Mouse (Mus musculus) layer of hippocampus, postnatal 14 days (tissue): Measurements from ENCODE around the gene Rptor. TPM values are rescaled to one million over a fixed set of nuclear protein-coding genes. Genes with fewer than 3 reads are reported as not detected.

Experiments used
- DNase-seq, 2 experiments: peaks; one replicate each; pipeline ENCODE4 v3.0.0; 2021 to 2022; ENCODE audit warnings: low spot score in 2 of 2, mixed read lengths in 1 of 2
- total RNA-seq, 2 experiments: library from RNA; stranded (reverse); gene quantifications; 2 replicates each; pipeline ENCODE4 v1.2.3; 2021

Gene Rptor
- total RNA-seq, 2 experiments from 2014 or later = 53.4 to 54.1 TPM

DNA sequence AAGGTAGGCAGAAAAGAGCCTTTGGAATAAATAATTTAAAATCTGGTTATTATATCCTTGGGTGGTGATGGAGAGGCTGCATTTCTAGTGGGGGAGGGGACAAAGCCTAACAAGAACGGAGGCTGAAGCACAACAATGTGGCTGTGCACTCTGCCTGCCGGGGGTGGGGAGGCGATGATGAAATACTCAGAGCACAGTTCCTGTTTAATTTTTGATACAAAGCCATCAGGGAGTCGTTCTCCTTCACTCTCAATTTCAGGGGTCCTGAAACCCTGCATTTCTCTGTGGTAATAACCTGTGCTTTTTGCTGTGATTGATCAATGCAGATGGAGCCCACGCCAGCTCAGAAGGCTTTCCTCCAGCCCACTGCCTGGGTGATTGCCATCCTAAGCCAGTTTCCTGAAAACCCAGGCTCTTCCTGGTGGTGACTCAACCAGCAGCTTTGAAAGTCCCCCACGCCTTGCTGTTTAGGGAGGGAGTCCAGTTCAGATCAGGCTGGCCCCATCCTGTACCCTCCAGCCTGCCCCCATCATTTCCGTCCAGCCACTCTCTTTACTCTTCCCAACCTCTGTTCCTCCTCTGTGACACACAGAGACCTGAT lies 204.8 kb downstream of the Rptor start:
- DNase-seq = peak in 1 of 2 experiments; percentile 32

DNA sequence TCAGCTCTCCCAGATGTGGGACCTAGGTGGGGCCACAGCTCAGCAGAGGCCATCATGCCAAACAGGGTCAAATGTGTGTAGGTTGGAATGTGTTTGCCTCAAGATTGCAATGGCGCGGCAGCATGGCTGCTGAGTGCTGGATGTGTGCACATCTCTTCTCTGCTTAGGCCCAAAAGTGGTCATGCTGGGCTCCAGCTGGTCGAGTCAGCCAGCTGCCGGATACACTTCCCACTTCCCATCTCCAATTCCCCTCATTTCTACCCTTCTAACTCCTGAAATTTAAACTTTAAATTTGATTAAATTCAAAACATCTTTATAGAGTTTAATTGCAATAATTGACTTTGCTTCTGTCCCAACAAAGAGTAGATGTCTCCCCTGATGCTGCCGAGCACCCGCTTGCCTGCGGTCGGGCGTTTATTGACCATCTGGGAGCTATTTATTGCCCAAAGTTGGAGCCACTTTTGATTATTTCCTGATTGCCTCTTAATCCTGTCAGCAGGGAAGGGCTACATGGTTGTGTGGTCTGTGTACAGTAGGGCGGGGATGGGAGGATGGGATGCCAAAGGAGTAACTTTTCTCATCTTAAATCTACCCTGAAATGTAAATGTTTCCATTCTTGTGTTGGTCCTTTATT lies 206.1 kb downstream of the Rptor start:
- DNase-seq = no peak

DNA sequence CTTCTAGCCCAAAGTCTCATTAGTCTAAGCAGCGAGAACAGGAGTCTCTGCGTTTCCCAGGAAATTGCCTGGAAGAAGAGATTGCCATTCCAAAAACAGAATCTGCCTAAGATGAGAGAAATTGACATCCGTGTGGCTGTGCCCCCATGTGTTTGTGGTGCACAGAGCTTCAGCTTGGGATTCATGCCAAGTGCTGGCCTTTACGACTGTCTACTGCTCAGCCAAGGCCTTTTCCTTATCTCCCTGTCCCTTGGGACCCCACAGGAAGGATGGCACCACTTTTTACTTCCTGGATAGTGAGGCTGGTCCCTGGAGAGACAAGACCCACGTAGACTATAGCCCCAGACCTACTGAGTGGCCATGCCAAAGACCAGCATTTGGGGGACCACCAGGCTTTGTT lies 206.6 kb downstream of the Rptor start:
- DNase-seq = no peak

DNA sequence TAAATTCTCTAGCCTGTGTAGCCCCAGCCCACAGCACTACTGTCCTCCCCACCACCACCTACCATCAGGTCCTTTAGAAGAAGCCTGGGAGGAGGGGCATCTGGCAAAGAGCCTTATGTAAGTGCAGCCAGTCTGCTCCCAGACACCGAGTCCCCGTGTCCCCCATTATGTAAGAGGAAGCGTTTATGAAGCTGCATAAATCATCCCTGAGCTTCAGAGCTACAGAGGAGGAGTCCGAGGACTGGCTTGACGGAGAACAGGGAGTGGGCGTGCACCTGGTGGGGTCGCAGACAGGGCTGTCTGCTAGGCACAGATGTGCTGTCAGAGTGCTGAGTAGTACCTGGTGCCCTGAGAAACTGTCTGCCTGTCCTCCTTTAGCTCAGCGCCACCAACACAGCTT lies 208.3 kb downstream of the Rptor start:
- no peak for DNase-seq

DNA sequence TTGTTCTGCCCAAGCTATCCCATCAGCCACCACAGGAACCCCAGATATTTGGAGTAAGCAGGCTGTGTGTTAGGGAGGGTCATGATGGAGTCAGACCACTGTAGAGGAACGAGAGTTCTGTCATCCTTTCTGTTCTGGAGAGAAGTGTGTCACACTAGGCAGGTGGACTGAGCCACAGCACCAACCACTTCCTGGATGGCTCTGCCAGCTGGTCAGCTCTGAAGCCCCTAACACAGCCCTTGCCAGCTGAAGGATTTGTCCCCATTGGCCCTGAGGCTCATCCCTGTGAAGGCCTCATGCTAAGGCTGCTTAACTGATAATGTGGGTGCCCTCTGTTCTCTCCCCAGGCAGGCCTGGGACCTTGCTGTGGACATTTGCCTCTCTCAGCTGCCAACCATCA lies 208.9 kb downstream of the Rptor start:
- DNase-seq = no peak

DNA sequence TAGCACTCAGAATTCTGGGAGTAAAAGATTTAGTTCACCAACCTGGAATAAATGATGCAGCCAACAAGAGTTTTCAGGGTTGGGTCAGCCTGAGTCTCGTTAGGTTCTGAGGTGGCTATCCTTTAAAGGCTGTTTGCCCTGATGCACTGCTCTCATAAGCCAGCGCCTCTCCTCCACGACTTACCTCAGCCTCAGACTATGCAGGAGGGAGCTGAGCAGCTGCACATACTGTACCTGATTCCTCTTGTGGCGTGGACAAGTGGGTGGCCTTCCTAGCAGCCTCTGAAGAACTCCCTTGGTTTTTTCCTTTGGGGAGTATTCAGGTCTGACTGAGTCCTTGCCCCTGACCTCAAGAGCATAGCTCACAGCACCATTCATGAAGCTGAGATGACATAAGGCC lies 209.4 kb downstream of the Rptor start:
- no peak for DNase-seq

DNA sequence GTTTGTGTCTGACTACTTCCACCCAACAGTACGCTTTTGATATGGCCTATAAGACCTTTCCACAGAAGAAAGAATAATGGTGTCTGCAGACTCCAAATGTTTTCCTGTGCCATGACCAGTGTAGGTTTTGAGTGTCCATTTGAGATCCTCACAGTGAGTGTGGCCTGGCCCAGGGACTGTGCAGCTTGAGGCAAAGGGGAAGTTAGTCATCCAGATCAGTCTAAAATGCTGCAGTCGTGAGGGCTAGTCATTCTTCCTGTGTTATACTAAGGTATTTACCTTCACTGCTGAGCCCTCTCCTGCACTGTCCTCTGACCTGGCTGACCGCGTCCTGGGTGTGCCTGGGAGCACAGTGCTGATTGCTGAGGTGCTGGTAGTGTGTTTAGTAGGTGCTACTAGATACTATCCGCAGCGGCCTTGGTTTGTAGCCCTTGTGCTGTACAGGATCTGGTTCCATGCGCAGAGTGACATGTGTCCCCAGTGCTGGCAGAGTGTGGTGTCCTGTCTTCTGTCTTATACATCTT lies 211.4 kb downstream of the Rptor start:
- no peak for DNase-seq

DNA sequence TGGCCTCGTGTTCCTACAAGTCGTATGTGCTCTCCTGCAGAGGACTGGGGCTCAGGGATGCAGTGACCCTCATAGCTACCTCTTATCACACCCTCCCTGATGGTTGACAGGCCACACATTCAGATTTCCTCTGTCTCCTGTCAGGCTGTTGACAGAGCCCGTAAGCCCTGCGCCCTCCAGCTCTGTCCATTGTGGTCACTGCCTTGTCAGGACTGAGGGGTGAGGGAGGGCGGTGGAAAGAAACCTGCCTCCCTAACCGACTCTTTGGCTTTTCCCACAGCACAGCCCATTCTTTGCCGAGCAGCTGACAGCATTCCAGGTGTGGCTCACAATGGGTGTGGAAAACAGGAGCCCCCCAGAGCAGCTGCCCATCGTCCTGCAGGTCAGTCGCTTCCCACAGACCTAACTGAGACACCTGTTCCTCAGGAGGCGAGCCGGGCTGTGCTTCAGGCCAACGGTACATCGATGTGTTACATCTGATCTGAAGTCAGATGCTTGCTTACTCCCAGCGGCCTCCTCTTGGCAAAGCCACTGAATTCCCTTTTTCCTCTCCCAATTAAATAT lies 214.2 kb downstream of the Rptor start:
- no peak for DNase-seq

DNA sequence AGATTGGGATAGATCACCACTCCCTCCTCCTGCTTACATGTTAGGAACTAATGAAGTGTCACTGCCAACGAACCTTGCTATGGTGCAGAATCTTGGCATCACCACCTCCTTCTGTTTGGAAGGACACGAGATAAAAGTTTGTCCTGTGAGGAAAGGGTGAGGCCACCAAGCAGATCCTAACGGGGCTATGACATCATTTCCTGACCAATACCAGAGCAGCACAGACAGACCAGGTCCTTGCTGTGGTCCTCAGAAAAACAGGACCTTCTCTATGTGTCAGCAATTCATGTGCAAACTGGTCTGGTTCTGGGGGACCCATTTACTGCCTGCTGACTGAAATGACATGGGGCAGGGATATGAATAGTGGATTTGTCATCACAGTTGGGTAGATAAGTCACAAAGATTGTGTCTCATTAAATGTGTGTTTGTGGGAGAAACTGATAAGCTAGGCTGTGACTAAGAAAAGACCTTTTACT lies 214.7 kb downstream of the Rptor start:
- no peak for DNase-seq

DNA sequence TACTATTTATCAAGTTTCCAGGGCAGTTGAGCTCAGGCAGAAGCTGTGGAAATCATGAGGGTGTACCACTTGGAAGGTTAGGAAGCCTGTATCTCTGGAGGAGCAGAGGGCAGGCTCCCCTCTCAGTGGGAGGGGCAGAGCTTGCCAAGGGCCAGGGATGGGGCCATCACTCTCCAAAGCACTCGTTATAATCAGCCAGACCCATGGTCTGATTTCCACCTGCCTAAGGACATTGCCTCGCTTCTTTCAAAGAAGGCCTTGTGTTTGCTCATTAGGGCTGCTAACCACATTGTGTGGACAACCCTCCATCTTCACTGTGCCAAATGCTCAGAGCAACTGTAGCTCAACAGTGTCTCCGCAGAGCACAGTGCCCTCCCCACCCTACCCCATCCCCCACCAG lies 215.2 kb downstream of the Rptor start:
- no peak for DNase-seq

DNA sequence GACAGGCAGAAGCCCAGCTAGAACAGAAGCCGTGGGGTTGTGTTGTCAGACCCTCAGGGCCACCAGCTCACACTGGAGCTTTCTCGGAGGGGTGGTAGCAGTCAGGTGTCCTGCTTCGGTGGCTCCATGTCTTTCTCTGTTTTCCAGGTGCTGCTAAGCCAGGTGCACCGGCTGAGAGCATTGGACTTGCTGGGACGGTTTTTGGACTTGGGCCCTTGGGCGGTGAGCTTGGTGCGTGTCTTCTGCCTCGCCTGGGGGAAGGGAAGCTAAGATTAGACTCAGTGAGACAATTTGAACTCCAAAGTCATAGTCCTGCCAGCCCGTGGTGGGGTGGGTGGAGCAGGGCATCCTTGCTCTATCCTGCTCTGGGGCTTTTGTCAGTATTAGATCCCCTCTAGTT lies 218.8 kb downstream of the Rptor start:
- DNase-seq = no peak

DNA sequence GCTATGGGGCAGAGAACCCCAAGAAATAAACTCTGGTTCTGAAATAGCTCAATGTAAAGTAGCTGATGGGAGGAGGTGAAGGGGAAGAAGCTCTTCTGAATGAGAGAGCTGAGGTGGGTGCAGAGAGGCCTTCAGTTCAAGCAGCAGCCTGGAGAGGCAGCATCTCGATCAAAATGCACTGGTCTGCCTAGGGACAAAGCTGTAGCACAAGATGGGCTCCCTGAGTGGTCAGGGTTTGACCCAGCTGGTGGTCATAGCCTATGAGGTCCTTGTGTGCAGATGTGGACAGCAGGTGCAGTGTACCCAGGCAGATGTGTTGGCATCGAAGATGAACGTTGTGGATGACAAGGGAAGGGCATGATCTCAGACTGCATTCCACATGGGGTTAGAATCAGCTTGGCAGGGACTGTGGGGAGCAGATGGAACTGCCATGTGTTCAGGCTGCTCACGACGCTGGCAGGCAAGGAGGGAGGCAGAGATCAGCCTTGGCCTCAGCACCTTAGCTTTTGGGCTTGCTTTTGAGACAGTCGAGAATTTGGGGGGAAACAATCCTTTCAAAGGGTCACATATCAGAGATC lies 221.5 kb downstream of the Rptor start:
- DNase-seq = peak in 1 of 2 experiments; percentile 40

DNA sequence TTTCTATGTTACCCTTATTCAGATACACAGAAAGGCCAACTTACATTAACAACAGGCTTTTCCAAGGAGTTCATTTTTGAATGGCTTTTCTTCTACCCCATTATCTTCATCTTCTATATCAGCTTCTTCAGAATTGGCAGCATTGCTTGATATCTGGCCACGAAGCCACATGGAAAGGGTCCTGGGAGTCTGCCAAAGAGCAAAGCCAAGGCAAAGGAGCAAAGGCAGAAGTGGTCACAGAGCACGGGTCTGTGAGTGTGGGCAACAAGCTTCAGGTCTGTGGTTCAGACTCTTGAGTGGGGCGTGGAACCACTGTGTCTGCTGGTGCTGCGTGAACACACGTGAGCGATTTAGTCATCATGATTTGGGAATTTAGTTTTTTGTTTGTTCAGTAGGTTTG lies 223.1 kb downstream of the Rptor start:
- DNase-seq = no peak

DNA sequence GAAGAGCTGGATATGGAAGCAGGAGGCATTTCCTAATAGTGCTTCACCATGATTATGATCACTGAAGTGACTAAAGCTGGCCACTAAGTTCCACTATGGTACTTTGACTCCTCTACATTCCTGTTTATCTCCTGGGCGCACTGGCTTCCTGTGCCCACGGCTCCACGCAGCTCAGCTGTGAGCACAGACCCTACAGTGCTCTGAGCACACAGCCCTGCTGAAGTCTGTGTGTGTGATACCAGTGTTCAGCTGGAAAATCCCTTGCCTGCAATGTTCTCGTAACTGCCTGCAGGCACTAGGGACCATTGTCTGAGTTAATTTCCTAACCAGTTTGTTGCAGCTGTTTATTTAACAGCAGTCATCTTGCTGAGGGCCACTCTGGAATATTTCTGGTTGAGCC lies 223.5 kb downstream of the Rptor start:
- DNase-seq = no peak

DNA sequence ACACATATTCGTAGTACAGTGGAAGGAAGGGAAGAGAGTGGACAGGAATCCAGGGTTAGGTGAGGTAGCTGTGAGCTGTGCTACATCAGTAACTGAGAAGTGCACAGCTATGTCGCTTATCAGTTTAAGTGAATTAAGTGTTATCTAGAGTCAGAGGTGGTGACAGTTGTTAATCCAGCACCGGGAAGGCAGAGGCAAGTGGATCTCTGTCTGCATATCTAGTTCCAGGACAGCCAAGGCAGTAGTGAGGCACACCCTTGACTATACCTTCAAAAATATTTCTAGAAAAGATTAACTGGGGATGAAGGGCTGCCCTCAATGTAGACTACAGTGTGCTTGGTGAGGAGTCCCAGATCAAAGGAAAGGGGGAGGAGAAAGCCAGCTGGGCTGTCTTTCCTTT lies 226.4 kb downstream of the Rptor start:
- no peak for DNase-seq

DNA sequence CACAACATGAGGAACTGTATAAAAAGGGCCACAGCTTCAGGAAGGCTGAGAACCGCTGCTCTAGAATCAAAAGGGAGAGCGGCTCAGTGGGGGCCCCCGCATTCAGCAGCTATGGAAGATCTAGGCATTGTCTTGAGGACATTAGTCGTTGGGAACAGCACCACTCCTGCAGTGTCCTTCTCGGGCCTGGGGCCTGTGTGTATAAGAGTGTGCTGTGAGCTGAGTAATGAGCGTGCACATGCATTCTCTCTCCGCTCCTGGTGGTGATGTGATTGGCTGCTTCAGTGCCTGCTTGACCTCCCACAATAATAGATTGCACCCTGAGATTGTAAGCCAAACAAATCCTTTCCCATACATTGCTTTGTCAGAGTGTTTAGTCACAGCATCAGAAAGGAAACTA lies 229.0 kb downstream of the Rptor start:
- no peak for DNase-seq

DNA sequence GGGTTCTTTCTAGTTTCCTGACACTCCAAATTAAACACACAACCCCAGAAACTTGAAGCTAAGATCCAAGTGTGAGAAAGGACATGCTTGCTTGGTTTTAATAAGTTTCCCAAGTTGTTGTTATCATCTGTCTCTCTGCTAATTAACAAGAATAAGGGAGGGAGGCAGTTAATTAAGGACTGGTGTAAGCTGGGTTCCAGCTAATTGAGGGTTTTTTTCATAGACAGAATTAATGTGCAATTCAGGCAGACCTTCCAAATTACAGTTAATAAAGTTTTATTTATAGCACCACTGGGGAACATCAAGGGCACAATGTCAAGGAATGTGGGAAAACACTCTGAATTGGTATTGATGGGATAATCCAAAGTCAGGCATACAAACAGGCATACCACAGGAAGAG lies 230.6 kb downstream of the Rptor start:
- DNase-seq = no peak

DNA sequence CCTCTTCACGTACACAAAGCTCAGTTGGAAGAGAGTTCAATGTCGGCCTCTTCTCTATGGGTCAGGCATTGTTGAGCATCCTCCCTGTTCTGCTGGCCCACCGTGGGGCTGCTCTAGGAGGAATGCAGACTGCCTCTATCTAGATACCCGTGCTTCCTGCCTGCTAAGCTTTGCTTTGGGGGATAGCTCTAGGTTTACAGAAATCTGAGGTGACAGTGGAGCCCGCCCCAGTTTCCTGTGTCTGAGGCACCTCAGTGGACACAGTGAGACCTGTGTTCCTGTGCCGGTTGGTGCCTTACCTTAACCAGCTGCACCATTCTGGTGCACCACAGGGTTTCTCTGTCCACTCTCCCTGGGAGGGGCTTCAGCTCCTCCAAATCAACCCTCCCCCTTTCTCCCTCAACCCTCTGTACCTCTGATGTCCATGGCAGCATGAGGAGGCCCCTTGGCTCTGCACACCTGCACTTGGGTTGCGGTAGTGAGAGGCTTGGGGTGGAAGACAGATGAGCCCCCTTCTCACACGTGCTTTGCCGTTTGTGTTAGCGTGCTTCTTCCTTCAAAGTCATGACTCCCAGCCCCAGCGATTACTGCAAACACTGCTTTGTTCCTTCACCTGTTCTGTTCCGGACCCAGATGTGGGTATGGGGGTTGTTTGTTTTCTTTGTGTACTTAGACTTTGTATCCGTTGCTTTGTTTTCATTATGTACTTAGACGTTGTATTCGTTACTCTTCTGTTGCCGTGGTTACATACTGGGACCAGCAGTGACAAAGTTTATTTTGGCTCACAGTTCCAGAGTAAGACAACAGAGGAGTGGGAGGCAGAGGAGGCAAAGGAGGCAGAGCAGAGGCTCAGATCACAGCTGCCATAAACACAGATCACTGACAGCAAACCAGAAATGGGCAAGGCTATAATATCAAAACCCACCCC lies 231.4 kb downstream of the Rptor start:
- no peak for DNase-seq

DNA sequence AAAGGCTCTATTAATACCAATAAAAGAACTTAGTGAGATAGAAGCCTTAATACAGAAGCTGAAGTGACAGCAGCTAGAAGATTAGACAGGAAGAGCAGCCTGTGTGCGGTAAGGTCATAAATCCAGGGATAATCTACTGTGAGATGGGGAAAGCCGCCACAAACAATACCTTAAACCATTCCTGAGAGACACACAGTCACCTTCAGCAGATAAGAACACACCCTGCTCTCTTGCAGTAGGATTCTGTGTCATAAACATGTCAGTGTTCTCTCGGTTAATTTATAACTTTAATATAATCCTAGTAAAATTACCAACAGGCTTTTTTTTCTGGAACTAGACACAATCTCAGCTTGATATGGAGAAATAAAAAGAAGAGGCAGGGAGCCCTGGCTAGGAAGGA lies 233.6 kb downstream of the Rptor start:
- DNase-seq = no peak

DNA sequence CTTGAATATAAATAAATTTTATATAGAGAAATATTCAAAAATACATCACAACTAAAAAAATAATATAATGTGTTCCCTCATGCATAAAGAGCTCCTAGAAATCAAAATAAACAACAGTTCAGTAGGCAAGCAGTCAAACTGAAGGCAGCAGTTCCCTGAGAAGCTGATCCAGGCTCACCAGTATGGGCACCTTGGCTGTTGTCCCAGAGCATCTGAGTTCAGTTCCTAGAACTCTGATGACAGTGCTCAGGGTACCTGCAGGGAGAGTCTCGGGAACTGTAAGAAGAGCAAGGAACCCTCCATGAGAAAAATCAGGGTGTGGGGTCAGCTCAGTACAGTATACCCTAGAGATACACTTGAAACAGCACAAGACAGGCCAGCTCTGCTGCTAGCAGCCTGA lies 235.1 kb downstream of the Rptor start:
- no peak for DNase-seq
